In genomic region chr5:140790937-140791877, GRCm38 (mm10) we compare ENCODE assay signal across 8 mouse cellular contexts. TPM values are rescaled to one million over a fixed set of nuclear protein-coding genes. Genes with fewer than 3 reads are reported as not detected.
DNase-seq lines count a peak whose midpoint lies in the region; ATAC-seq and TF ChIP-seq lines count a peak whose summit lies in the region.

No protein-coding gene starts in this region.

- peaks cover 53% of the 10 kb centered on the region for H3K4me1 ChIP-seq in embryonic facial prominence, embryonic 10.5 days
- peaks cover 72% of the 10 kb centered on the region for H3K4me1 ChIP-seq in heart, embryonic 16.5 days (ENCODE audit: control insufficient read depth, insufficient read depth, low read length)
- peaks cover 37% of the 10 kb centered on the region for H3K4me1 ChIP-seq in kidney, postnatal 0 days (replicated peaks; ENCODE audit: insufficient read depth, low read length)
- H3K4me1 ChIP-seq in liver, adult 2 months (ENCODE audit: control insufficient read depth, insufficient read depth, low read length), result peaks cover 39% of the 10 kb centered on the region
- H3K4me1 ChIP-seq in midbrain, embryonic 16.5 days (ENCODE audit: control insufficient read depth, insufficient read depth, low read length), result peaks cover 31% of the 10 kb centered on the region

- no peaks in the 10 kb centered on the region for H3K27me3 ChIP-seq in embryonic facial prominence, embryonic 10.5 days (replicated peaks; ENCODE audit: low read depth, poor library complexity, severe bottlenecking)
- H3K27me3 ChIP-seq in heart, embryonic 16.5 days (ENCODE audit: control insufficient read depth, insufficient read depth, low read length), result no peaks in the 10 kb centered on the region
- no peaks in the 10 kb centered on the region for H3K27me3 ChIP-seq in kidney, postnatal 0 days (ENCODE audit: insufficient read depth, low read length)
- H3K27me3 ChIP-seq in liver, adult 2 months (ENCODE audit: control insufficient read depth, insufficient read depth, low read length), result no peaks in the 10 kb centered on the region
- H3K27me3 ChIP-seq in midbrain, embryonic 16.5 days (ENCODE audit: control insufficient read depth, insufficient read depth, low read depth, low read length), result no peaks in the 10 kb centered on the region

- no peaks in the 10 kb centered on the region for H3K9me3 ChIP-seq in embryonic facial prominence, embryonic 10.5 days
- H3K9me3 ChIP-seq in heart, embryonic 16.5 days (replicated peaks; ENCODE audit: control insufficient read depth, low read length), result no peaks in the 10 kb centered on the region
- H3K9me3 ChIP-seq in kidney, postnatal 0 days (replicated peaks; ENCODE audit: low read length), result no peaks in the 10 kb centered on the region
- no peaks in the 10 kb centered on the region for H3K9me3 ChIP-seq in midbrain, embryonic 16.5 days (replicated peaks; ENCODE audit: control insufficient read depth, low read length, poor library complexity, severe bottlenecking)

- H3K9ac ChIP-seq in heart, embryonic 16.5 days (ENCODE audit: low read length), result peak overlapping the region; percentile 10; the same call in 1 of the 2 replicates
- 0 out of 2 replicates have a peak overlapping the region, but pooled peaks have one; percentile 41 for H3K9ac ChIP-seq in kidney, postnatal 0 days (ENCODE audit: low read depth, low read length)
- H3K9ac ChIP-seq in liver, adult 2 months (ENCODE audit: low read depth, low read length), result peak overlapping the region; percentile 34
- peak overlapping the region; percentile 21; the same call in 1 of the 2 replicates for H3K9ac ChIP-seq in midbrain, embryonic 16.5 days (ENCODE audit: low read depth, low read length)

- H3K36me3 ChIP-seq in embryonic facial prominence, embryonic 10.5 days (replicated peaks), result peaks cover 3% of the 10 kb centered on the region; the same call in 1 of the 2 replicates
- no peaks in the 10 kb centered on the region for H3K36me3 ChIP-seq in heart, embryonic 16.5 days (ENCODE audit: control insufficient read depth, insufficient read depth)
- H3K36me3 ChIP-seq in kidney, postnatal 0 days (ENCODE audit: insufficient read depth, low read length), result no peaks in the 10 kb centered on the region
- peaks cover 2% of the 10 kb centered on the region; the same call in 1 of the 2 replicates for H3K36me3 ChIP-seq in liver, adult 2 months (ENCODE audit: control insufficient read depth, insufficient read depth, low read length)
- no peaks in the 10 kb centered on the region for H3K36me3 ChIP-seq in midbrain, embryonic 16.5 days (ENCODE audit: control insufficient read depth, insufficient read depth, low read length)

- no peak; the same call in 1 of the 2 replicates for TF ChIP-seq CTCF in kidney, postnatal 0 days (IDR thresholded peaks at IDR 0.05; ENCODE audit: low read depth)
- no peak for TF ChIP-seq CTCF in liver, adult 2 months (IDR thresholded peaks at IDR 0.05; ENCODE audit: low read depth, low read length)

- H3K79me2 ChIP-seq in liver, adult 2 months (ENCODE audit: control insufficient read depth, insufficient read depth, low read length), result peaks cover 50% of the 10 kb centered on the region

- peak; percentile 28 for DNase-seq in ovary, postnatal 36 days (ENCODE audit: low spot score)
- DNase-seq in ovary, adult 18-20 months (ENCODE audit: low spot score), result no peak
- DNase-seq in embryonic facial prominence, embryonic 10.5 days (ENCODE audit: low spot score), result no peak
- peak; percentile 76 for DNase-seq in kidney, postnatal 0 days (ENCODE audit: low spot score)
- peak; percentile 45 for DNase-seq in liver, adult 2 months (ENCODE audit: extremely low read depth, low read depth, low spot score)
- DNase-seq in yolk sac, embryonic 10.5 days (ENCODE audit: low spot score), result peak; percentile 60

- WGBS in embryonic facial prominence, embryonic 10.5 days, result 48% methylated on average over 9 of the region's 9 CpGs
- WGBS in heart, embryonic 16.5 days, result 27% methylated on average over 9 of the region's 9 CpGs
- WGBS in kidney, postnatal 0 days, result 42% methylated on average over 9 of the region's 9 CpGs
- 40% methylated on average over 9 of the region's 9 CpGs for WGBS in liver, adult 2 months
- 17% methylated on average over 9 of the region's 9 CpGs for WGBS in midbrain, embryonic 16.5 days

- H3K27ac ChIP-seq in embryonic facial prominence, embryonic 10.5 days (replicated peaks), result peak overlapping the region; percentile 81
- H3K27ac ChIP-seq in heart, embryonic 16.5 days (ENCODE audit: low read length), result peak overlapping the region; percentile 78
- peak overlapping the region; percentile 84 for H3K27ac ChIP-seq in kidney, postnatal 0 days
- peak overlapping the region; percentile 83 for H3K27ac ChIP-seq in liver, adult 2 months (replicated peaks; ENCODE audit: insufficient read depth, low read depth, low read length)
- peak overlapping the region; percentile 83 for H3K27ac ChIP-seq in midbrain, embryonic 16.5 days (ENCODE audit: low read length)

- H3K4me2 ChIP-seq in heart, embryonic 16.5 days (ENCODE audit: low read depth, low read length), result 0 out of 2 replicates have a peak overlapping the region, but pooled peaks have one; percentile 4
- peak overlapping the region; percentile 9; the same call in 1 of the 2 replicates for H3K4me2 ChIP-seq in kidney, postnatal 0 days (ENCODE audit: low read length)
- peak overlapping the region; percentile 15; the same call in 1 of the 2 replicates for H3K4me2 ChIP-seq in midbrain, embryonic 16.5 days (ENCODE audit: low read length)

- H3K4me3 ChIP-seq in embryonic facial prominence, embryonic 10.5 days, result no peak overlapping the region
- H3K4me3 ChIP-seq in heart, embryonic 16.5 days (ENCODE audit: low read length), result no peak overlapping the region
- no peak overlapping the region for H3K4me3 ChIP-seq in kidney, postnatal 0 days (replicated peaks; ENCODE audit: low read depth, low read length)
- H3K4me3 ChIP-seq in liver, adult 2 months (ENCODE audit: insufficient read depth, low read depth, low read length), result no peak overlapping the region
- no peak overlapping the region for H3K4me3 ChIP-seq in midbrain, embryonic 16.5 days (ENCODE audit: low read depth, low read length)

- no peak for TF ChIP-seq POLR2A in liver, adult 2 months (IDR thresholded peaks at IDR 0.05; ENCODE audit: extremely low read depth, insufficient read depth, low read length)

- peak; percentile 41; the same call in 1 of the 2 replicates for ATAC-seq in heart, embryonic 16.5 days (replicated peaks; ENCODE audit: extremely low read depth, insufficient read depth, low FRiP score)
- 0 out of 2 replicates have a peak, but pooled peaks have one; percentile 29 for ATAC-seq in kidney, postnatal 0 days (replicated peaks; ENCODE audit: low FRiP score, low read depth)
- ATAC-seq in midbrain, embryonic 16.5 days, result peak; percentile 70

RNA-seq across cellular contexts. Expression of gene Gna12, which starts 39.0 kb away (rescaled TPM):
- polyA plus RNA-seq in embryonic facial prominence, embryonic 10.5 days (2016; fragmentation: Nextera tagmentation; extraction: Ambion mirVana), result 11.4 and 14.1 TPM in 2 replicates
- 7.1 and 11.0 TPM in 2 replicates for polyA plus RNA-seq in heart, embryonic 16.5 days (2015; fragmentation: Nextera tagmentation; extraction: Ambion mirVana)
- 28.1 and 48.8 TPM in 2 replicates for polyA plus RNA-seq in kidney, postnatal 0 days (2015; fragmentation: Nextera tagmentation; extraction: Ambion mirVana)
- 43.1 and 56.9 TPM in 2 replicates for total RNA-seq in liver, adult 2 months (2014; rRNA removed)
- polyA plus RNA-seq in liver, adult 2 months (2012; rRNA removed), result 85.1 and 88.2 TPM in 2 replicates
- 9.3 and 11.0 TPM in 2 replicates for polyA plus RNA-seq in midbrain, embryonic 16.5 days (2015; fragmentation: Nextera tagmentation; extraction: Ambion mirVana)

Comparison
In these comparisons a context has a peak if more than half of its experiments do, and no peak if none do; other contexts are left out.
1. DNase-seq: peak in ovary, postnatal 36 days (single experiment), kidney, postnatal 0 days (single experiment), liver, adult 2 months (single experiment) and yolk sac, embryonic 10.5 days (single experiment); none in ovary, adult 18-20 months (single experiment) and embryonic facial prominence, embryonic 10.5 days (single experiment).
2. Peak in every context shown above with its lines, with median percentiles within 50 percentile points of each other: H3K27ac ChIP-seq, ATAC-seq, H3K4me2 ChIP-seq and H3K9ac ChIP-seq.